Mouse (Mus musculus): ENCODE measurements at regions not wholly inside any gene's neighbourhood (a gene's known extent, or its start where the extent isn't known, plus 50 kb on each side); places are given as distances from the start of the nearest gene placed in this dataset.

DNA sequence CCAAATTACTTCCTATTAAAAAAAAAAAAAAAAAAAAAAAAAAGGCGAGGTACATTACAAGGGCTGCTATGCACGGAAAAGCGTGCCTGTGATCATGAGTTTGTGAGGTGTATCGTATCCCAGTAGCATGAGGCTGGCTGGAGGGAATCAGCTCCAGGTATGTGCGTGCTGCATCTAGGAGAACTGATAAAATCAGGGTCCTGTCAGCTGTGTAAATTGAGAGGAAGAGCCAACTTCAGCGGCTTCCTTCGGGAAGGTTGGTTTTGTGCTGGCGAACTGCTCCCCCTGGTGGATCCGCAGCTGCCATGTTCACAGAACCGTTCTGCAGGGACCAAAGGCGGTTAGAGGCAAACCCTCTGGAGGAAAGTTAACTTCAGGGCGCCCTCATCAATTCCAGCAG, 60.8 kb upstream of the Gm10295 start:
- peak; percentile 94 for ATAC-seq (ENCODE audit: low TSS enrichment)

- ATAC-seq (ENCODE audit: low TSS enrichment) = no peak
Observed at GRCm38 (mm10) chr7:71411293-71412011, 60.2 kb upstream of the Gm10295 start.

- ATAC-seq (ENCODE audit: low TSS enrichment) = no peak
Observed at GRCm38 (mm10) chr7:71409903-71410302, 58.6 kb upstream of the Gm10295 start.

GRCm38 (mm10) chr7:71409061-71409460, 57.8 kb upstream of the Gm10295 start:
- no peak for ATAC-seq (ENCODE audit: low TSS enrichment)

GRCm38 (mm10) chr7:71406283-71406682, 55.0 kb upstream of the Gm10295 start:
- ATAC-seq (ENCODE audit: low TSS enrichment) = no peak
